21 mouse cellular contexts compared by ENCODE assay signal in the genomic region with DNA sequence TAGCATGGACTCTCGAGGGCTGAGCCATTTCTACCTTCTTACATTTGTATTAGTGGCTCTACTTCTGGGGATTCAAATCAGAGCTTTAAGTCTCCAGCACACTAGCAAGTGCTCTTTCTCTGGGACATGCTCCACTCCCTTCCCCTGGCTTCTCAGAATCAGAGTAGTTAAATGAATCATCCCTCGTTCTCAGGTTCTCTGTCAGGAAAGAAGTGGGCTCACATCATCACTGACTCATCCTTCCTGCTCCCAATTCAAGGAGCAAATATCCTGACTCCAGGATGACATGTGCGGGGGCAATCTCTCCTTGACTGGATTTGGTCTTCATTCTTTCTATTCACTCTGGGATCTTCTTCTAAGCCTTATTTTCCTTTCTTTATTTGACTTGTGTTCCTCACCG.
DNase-seq lines count a peak whose midpoint lies in the region; ATAC-seq lines count a peak whose summit lies in the region.
"Had no signal": no experiment of that assay in that cellular context is flagged by ENCODE, and none has a peak within 500 bp of the region (broad histone marks: within the 10 kb centered on the region; RNA-seq: fewer than 3 reads in every experiment).

No protein-coding gene starts in this region.

- H3K4me1 ChIP-seq in kidney, embryonic 14.5 days (ENCODE audit: control insufficient read depth, insufficient read depth, low read length), result no peaks in the 10 kb centered on the region
- H3K4me1 ChIP-seq: forebrain, embryonic 10.5 days; heart, embryonic 13.5 days; hindbrain, embryonic 15.5 days had no signal

- ATAC-seq in kidney, embryonic 14.5 days (ENCODE audit: low FRiP score, low TSS enrichment), result no peak
- ATAC-seq: forebrain, embryonic 14.5 days; intestine, embryonic 16.5 days had no signal

- H3K27ac ChIP-seq in kidney, embryonic 14.5 days (ENCODE audit: low read depth, low read length), result no peak overlapping the region
- H3K27ac ChIP-seq: forebrain, embryonic 10.5 days; gastrocnemius, adult 2 months; heart, embryonic 13.5 days; hindbrain, embryonic 15.5 days had no signal

- H3K4me2 ChIP-seq in kidney, embryonic 14.5 days (replicated peaks; ENCODE audit: low read depth, low read length), result no peak overlapping the region
- H3K4me2 ChIP-seq: heart, embryonic 13.5 days; hindbrain, embryonic 15.5 days had no signal

- no peaks in the 10 kb centered on the region for H3K9me3 ChIP-seq in kidney, embryonic 14.5 days (ENCODE audit: control insufficient read depth, low read length)
- H3K9me3 ChIP-seq: forebrain, embryonic 10.5 days; heart, embryonic 13.5 days; hindbrain, embryonic 15.5 days had no signal

- 81% methylated on average over 4 of the region's 4 CpGs for WGBS in kidney, embryonic 14.5 days

- no peaks in the 10 kb centered on the region for H3K27me3 ChIP-seq in kidney, embryonic 14.5 days (ENCODE audit: control insufficient read depth, insufficient read depth, low read length)
- H3K27me3 ChIP-seq: heart, embryonic 13.5 days; hindbrain, embryonic 15.5 days had no signal

- DNase-seq in left cerebral cortex, adult 18-20 months (ENCODE audit: low spot score in 2 of 2), result peak; percentile 1 to 2
- DNase-seq in left cerebral cortex, adult 9 months (ENCODE audit: low spot score in 2 of 2), result no peak
- DNase-seq in 3134 (ENCODE audit: extremely low read depth, insufficient read length, low spot score), result peak; percentile 6
- peak; percentile 76 for DNase-seq in 3T3-L1 (ENCODE audit: low read depth, low spot score)
- peak; percentile 87 for DNase-seq in brain, adult 2 months (ENCODE audit: low read depth, low spot score)
- no peak for DNase-seq in kidney, adult 8-10 months
- DNase-seq: adrenal gland, postnatal 10 days; cerebellum, adult 11-12 months; cerebellum, adult 9-10 months; cerebellum, postnatal 25 days; gastrocnemius, adult 2 months; gastrocnemius, postnatal 36 days; heart, adult 11 months; heart, postnatal 36 days had no signal

- H3K4me3 ChIP-seq in kidney, embryonic 14.5 days (ENCODE audit: low read length), result no peak overlapping the region
- H3K4me3 ChIP-seq: erythroblast, embryonic 14.5 days; forebrain, embryonic 10.5 days; gastrocnemius, adult 2 months; heart, embryonic 13.5 days; hindbrain, embryonic 15.5 days had no signal

- no peaks in the 10 kb centered on the region for H3K36me3 ChIP-seq in kidney, embryonic 14.5 days (ENCODE audit: control insufficient read depth, insufficient read depth, low read length)
- H3K36me3 ChIP-seq: forebrain, embryonic 10.5 days; heart, embryonic 13.5 days; hindbrain, embryonic 15.5 days had no signal

- no peak overlapping the region for H3K9ac ChIP-seq in kidney, embryonic 14.5 days (ENCODE audit: low read depth, low read length)
- H3K9ac ChIP-seq: heart, embryonic 13.5 days; hindbrain, embryonic 15.5 days had no signal

Comparison
In these comparisons a context has a peak if more than half of its experiments do, and no peak if none do; other contexts are left out.
1. DNase-seq: peak in left cerebral cortex, adult 18-20 months (2 of 2), 3134 (single experiment), 3T3-L1 (single experiment) and brain, adult 2 months (single experiment); none in left cerebral cortex, adult 9 months (0 of 2) and kidney, adult 8-10 months (0 of 2).